Mouse (Mus musculus) hematopoietic stem cell, adult 5-6 weeks (primary cell): ENCODE results near the gene Rpl4. TPM values are rescaled to one million over a fixed set of nuclear protein-coding genes. Genes with fewer than 3 reads are reported as not detected.
"Not testable (repeated sequence)": the region's sequence is repeated elsewhere in the genome, so short reads cannot be mapped to it uniquely, and the experiment has no call there.

Experiments
- ATAC-seq, 2 experiments: fragments of 125-278 bp in 1 of 2; replicated peaks in 1 of 2; 2 replicates each; pipeline ENCODE4 v1.8.0; 2016 to 2017; ENCODE audit warnings: inconsistent platforms in 2 of 2, mild to moderate bottlenecking in 2 of 2, moderate number of reproducible peaks in 2 of 2, low read depth in 1 of 2, moderate TSS enrichment in 1 of 2; ENCODE audit not compliant: low FRiP score in 2 of 2, poor library complexity in 2 of 2, severe bottlenecking in 2 of 2, insufficient read depth in 1 of 2, low TSS enrichment in 1 of 2
- total RNA-seq: library from RNA; stranded (forward); fragments of 172-1452, 232-1000 nt; gene quantifications from 2 replicates; pipeline ENCODE4 v1.2.3, GENCODE M21; 2017

Gene Rpl4
- total RNA-seq, 1 experiment from 2014 or later = 3,174 TPM

- ATAC-seq = no peak
These were observed 11.1 kb downstream of the Rpl4 start for GRCm38 (mm10) chr9:64184166-64184840.

DNA sequence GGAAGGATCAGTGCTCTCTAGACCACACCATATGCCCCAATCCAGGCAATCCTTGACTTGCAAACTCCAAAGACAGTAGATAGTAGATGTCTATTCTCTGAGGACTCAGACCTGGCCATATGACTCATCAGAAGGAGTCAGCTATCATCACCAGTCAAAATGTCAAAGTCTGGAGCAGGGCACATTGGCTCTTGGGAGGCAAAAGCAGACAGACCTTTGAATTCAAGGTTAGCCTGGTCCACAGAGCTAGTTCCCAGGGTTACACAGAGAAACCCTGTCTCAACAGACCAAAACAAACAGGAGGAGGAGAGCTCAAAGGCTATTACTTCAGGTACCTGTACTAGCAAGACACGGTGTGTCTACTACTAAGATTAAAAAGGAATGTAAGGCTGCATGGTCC, 20.7 kb downstream of the Rpl4 start:
- no peak for ATAC-seq

- ATAC-seq = no peak
These were observed 22.4 kb downstream of the Rpl4 start for GRCm38 (mm10) chr9:64195554-64195953.

GRCm38 (mm10) chr9:64197524-64197923, 24.3 kb downstream of the Rpl4 start:
- ATAC-seq = no peak

GRCm38 (mm10) chr9:64198068-64198762, 25.0 kb downstream of the Rpl4 start:
- no peak for ATAC-seq

- not testable (repeated sequence) for ATAC-seq
These were observed 25.7 kb downstream of the Rpl4 start for GRCm38 (mm10) chr9:64198763-64199418.

DNA sequence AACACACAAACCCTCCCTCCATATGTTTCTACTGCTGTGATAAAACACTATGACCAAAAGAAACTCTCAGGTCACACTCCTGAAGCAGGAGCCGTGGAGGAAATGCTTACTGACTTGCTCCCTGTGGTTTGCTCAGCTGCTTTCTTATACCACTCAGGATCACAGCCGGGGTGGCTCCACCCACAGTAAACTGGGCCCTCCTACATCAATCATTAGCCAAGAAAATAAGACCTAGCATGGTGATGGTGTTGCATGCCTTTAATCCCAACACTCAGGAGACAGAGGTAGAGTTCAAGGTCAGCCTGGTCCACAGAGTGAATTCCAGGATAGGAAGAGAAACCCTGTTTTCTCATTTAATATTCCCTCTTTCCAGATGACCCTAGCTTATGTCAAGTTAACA, 26.7 kb downstream of the Rpl4 start:
- no peak for ATAC-seq

GRCm38 (mm10) chr9:64202331-64202730, 29.2 kb downstream of the Rpl4 start:
- peak in 1 of 2 experiments; percentile 29; a peak in 1 of 4 replicates for ATAC-seq

DNA sequence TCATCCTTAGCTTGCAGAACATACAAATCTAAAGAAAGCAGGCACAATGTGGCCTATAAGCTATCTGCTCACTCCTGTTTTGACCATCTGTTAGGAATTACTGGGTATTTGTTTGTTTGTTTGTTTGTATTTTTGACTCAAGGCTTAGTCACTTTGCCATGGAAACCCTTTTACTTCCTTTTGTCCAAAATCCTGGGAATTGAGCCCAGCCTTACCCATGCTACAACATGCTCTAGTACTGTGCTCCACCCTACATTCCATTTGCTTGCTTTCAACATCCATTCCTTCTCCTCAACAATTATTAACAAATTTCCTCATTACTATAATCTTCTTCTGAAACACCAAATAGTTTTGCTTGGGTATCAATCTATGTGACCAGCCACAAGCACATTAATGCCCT, 29.7 kb downstream of the Rpl4 start:
- no peak for ATAC-seq

DNA sequence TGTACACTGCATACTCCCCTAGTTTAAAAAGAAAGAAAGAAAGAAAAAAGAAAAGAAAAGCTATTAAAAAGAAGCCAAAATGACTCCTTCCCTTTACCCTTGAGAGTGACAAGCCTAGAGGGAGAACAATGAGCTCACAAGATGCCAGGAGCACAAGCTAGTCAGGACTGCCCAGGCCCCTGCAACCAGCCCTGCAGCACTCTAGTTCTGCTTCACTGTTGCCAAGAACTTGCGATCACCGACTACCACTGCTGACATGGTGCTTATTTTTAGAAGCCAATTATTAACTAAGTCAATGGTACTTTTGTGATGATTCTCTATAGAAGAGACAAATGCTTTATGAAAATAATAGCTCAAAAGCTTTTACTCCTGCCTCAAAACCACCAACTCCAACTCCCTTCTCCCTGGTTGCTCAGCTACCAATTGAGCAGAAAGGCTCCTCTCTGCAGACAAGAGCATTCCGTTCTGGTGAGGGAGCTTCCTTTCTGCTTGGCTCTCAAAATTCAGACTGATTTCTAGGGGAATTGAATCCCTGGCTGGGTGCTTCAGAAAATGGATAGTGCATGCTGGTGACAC, 34.4 kb downstream of the Rpl4 start:
- no peak for ATAC-seq

DNA sequence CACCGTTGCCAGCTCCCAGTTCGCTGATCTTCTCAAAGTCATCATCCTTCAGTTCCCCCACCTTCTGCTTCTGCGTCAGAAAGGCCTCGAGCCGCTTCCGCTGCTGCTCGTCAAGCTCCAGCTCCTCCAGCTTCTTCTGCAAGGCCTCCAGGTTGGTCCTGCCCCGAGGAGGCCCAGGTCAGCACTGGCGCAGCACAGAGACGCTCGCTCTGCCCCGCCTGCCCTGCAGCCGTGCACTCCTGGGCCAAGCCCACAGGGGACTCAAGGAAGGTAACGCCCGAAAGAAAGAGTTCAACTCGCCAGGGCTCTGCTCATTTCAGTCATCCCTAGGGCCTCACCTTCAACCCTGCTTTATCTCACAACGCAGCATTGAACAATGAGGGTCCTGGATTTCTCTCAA, 41.3 kb downstream of the Rpl4 start:
- ATAC-seq = no peak

DNA sequence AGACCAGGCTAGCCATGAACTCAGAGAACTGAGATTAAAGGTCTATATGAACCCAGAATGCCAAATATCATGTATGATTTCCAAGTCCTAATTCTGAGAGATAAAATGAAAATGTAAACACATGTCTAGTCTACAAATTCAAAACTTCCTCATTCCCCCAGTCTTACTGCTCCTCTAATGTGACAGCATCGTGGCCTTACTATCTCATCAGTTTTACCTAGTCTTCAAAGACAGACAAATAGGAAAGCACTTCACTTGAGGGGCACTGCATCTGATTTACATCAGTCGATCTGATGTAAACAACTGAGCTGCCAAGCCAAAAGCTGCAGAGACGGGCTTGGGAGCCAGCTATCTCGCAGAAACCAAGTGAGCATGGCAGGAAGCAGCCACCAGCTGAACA, 42.9 kb downstream of the Rpl4 start:
- no peak for ATAC-seq

- ATAC-seq = no peak; a peak in 1 of 4 replicates
These were observed 43.5 kb downstream of the Rpl4 start for GRCm38 (mm10) chr9:64216641-64217040.

DNA sequence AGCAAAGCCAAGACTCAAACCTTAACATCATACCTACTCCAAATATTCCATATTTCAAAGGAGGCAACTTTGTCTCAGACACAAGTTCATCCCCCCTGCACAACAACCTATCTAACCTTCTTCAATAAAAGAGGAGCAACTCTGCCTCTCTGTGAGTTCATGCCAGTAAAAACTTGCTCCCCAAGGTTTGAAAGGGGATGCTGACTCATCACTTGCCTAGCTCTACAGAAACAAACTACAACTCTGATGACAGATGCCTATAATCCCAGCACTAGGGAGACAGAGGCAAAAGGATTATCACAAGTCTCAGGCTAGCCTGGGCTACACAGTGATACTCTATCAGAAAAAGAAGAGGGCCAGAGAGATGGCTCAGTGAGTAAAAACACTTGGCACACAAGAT, 44.7 kb downstream of the Rpl4 start:
- ATAC-seq = no peak

GRCm38 (mm10) chr9:64219305-64219704, 46.1 kb downstream of the Rpl4 start:
- no peak for ATAC-seq

DNA sequence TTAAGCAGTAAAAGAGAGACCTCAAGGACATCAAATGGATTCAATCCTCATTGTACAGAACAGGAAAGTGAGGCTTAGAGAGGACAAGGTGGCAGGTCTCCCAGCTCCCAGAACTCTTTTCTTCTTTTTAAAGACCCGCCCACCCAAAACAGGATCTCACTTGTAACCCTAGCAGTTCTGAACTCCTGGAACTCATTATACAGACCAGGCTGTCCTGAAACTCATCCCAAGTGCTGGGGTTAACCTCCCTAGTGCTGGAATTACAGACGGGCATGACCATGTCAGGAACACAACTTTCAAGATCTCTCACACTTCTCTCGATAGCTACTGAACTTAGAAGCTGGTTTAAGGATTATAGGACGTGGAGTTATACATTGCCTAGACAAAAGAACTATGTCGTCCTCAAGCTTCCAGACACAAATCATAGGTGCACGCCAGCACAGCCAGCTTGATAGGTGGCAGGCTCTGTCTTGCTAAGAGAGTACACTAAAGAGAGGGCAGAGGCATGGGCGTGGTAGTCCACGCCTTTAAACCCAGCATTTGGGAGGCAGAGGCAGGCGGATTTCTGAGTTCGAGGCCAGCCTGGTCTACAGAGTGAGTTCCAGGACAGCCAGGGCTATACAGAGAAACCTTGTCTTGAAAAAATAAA, 46.7 kb downstream of the Rpl4 start:
- no peak for ATAC-seq

DNA sequence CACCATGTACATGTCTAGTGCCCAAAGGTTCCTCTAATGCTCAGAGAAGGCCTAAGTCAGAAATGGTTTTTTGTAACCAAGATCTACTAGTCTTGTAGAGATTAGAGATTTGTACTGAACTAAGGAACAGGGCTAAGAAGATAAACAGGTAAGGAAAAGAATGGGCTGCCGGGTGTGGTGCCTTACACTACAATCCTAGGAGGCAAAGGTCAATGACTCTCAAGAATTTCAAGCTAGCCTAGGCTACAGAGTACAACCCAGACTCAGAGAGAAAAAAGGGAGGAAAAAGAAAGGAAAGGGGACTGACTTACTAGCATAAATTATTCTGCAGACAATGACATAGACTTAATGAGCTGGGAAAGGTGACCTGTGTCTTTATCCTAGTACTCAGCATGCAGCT, 47.4 kb downstream of the Rpl4 start:
- no peak for ATAC-seq

DNA sequence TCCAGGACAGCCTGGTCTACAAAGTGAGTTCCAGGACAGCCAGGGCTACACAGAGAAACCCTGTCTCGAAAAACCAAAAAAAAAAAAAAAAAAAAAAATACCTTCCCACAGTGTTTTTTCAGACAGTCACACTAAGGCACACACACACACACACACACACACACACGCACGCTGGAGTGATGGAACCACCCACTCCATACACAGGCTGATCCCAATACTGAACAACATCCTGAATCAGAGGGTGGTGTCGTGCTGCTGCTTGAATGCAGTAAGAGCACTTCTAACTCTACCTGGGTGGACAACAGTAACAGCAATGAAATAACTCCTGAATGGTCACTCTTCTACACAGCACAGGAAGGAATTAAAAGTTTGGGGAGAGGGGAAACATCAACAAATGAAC, 48.3 kb downstream of the Rpl4 start:
- no peak for ATAC-seq
